Mouse (Mus musculus): Measurements from ENCODE around the gene Fggy.

The Fggy gene

GRCm38 (mm10) chr4:95666896-95667295, 109.6 kb downstream of the Fggy start:
- DNase-seq, result no peak

DNA sequence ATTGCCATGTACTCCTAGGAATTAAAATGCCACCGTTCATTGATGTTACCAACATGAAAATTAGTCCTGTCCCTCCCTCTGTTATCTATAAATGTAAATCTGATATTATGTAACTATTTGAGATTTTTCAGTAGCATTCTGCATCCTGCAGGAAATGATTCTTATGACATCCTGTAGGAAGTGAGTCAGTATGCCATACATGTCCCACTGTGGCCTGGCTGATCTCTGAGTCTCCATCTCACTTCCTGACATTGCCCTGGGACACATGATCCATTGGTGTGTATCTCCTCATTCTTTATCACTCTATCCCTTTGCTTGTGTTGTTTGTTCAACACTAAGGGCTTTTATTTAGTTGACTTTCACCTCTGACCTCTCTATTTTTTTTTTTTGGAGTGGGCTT, 110.3 kb downstream of the Fggy start:
- no peak for DNase-seq

DNA sequence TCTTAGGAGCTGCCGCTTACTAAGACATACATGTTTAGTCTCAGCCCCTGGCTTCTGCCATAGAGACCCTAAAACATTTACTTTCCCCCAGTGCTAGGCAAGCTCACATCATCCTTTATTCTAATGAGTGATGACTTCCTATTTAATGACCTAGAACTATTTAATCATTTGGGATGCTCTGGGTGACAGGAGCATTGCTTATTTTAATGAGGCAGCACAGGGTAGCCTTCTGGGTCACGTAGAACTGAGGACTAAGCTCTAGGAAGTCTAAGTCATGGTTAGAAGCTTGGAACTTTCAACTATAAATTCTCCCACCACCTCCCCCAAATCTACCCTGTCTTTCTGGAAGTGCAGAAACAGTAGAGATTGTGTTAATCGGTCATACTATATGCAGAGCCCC, 111.2 kb downstream of the Fggy start:
- DNase-seq, result no peak

DNA sequence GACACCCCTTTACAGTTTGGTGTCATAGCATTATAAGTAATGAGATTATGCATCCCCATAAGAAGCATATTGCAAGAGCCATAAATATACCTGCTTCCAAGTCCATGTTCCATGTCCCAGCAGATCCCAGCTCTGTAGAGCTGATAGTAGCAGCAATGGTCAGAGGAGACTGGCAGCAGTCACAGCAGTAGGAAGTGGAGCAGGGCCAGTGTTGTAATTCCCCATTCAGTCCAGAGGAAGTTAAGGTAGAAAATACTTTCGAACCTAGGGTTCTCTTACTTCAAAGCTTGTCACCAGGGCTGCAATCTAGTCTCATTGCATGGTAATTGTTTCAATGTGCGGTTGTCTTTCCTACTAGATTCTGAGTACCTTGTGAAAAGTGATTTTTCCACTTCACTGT, 112.0 kb downstream of the Fggy start:
- DNase-seq, result no peak

GRCm38 (mm10) chr4:95670559-95670958, 113.3 kb downstream of the Fggy start:
- no peak for DNase-seq

- no peak for DNase-seq
Measured at GRCm38 (mm10) chr4:95672039-95672438, 114.7 kb downstream of the Fggy start.

DNA sequence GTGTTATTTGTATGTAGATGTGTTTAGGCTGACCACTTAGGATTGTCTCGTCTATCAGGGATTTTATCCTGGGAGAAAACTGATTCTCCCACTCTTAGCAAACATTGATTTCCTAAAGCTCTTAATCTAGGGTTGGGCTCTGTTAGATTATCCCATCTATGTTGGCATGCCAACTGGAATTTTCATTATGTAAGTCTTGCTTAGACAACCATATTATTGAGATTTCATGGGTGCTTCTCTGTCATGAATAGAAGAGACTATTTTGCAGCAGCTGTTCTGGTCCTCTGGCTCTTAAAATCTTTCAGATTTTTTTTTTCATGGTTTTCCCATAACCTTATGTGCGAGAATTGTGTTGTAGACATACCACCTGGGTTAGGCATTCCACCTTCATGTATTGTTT, 119.1 kb downstream of the Fggy start:
- no peak for DNase-seq

DNA sequence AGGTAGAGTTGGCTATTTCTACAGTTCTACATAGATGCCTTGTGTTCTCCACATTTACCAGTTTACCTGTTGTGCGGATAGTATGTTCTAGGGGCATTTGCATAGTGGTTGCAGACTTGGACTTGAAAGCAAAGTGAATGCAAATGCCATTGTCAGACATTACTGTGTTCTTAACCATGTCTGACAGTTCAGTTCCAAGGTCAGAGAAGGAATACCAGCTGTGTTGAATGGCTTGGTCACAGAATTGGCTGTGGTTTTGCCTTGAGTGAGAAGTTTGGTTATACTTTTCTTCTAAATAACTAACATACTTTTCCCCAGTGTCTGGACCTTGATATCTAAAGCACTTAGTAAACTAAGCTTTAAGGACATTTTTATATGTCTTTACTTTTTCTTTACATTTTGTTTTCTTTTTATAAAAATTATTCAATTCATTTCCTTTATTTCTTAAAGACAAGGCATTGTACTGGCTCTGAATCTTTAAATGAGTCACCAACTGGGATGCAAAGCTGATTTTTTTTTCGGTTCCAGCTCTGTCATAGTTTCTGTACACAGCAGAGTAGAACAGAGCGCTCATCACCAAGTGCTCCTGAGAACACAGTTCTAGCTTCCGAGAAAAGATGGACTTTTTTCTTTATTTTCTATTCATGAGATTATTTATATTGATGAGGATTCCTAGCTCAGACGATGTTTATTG, 123.6 kb downstream of the Fggy start:
- DNase-seq, result no peak

DNA sequence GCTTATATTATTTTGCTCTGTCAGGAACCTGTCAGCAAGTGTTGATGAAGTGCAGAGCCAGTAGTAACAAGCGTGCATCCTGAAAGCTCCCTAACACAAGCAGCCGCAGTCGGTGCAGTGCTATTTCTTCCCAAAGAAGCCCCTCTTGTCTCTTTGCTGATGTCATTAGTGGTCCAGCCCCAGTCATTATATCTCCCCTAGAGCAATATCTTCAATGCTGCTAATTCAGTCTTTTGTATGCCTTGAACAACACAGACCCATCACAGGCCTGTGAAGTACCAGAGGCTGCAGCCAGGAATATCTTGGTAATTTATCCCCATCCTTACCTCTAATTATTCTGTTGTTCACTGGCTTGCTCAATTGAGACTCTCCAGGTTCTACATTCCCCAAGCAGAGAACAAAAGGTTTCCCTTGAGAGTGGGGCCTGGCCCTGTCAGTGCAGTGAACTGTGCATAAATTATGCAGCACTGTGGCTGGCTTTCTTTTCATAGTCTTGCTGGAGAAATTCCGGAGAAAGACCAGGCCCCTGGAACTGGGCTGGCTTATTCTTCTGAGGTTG, 127.3 kb downstream of the Fggy start:
- no peak for DNase-seq

- DNase-seq, result no peak
Measured at GRCm38 (mm10) chr4:95686775-95687174, 129.5 kb downstream of the Fggy start.

DNA sequence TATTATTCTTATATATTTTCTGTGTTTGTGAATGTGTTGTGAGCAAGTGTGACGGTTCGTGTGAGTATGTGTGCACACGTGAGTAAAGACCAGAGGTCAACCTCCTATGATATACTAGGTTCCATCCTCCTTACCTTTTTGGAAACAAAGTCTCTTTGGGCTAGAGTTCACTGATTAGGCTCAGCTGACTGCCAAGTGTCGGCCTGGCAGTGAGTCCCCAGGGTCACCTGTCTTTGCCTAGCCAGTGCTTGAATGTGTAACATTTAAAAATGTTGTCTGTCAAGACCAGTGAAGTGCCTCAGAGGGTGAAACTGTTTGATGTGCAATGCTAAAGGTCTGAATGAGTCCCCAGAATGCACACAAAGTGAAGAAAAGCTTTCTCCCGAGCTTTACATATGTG, 130.0 kb downstream of the Fggy start:
- DNase-seq, result no peak

GRCm38 (mm10) chr4:95688159-95688558, 130.9 kb downstream of the Fggy start:
- DNase-seq, result no peak

- DNase-seq, result no peak
Measured at GRCm38 (mm10) chr4:95700366-95700765, 143.1 kb downstream of the Fggy start.

- no peak for DNase-seq
Measured at GRCm38 (mm10) chr4:95707941-95708897, 150.9 kb downstream of the Fggy start.

DNA sequence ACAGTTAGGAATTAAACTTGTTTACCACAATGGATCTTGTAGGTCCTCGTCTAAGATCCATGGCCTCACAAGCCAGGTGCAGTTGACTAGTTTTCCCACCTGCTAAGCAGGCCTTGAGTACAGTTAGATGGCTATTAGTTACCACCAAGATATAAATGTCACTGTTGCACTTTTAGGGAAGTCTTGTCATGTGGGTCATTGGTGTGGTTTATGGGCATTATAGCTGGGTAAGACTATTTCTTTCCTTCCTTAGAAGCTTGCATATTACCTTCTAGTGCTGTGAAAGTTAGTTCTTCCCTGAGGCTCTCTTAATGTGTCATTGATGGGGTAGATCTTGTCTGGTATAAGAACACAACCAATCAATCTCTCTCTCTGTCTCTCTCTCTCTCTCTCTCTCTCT, 152.4 kb downstream of the Fggy start:
- DNase-seq, result no peak

DNA sequence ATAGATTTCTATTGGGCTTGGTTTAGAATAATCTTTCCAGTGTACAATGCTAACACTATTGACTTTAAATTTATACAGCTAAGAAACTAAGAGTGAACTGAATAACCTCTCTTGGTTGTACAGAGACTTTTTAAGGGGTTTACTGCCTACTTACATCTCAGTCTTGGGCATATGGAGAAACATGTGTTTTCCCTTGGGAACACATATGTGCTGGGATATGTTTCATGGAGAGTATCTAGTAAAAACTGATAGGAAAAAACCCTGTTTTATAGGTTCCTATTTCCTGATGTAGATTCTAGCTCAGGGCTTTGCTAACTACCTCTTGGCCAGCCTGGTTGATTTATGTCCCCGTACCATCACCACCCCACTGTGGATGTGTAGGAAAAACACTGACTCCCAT, 155.5 kb downstream of the Fggy start:
- no peak for DNase-seq

DNA sequence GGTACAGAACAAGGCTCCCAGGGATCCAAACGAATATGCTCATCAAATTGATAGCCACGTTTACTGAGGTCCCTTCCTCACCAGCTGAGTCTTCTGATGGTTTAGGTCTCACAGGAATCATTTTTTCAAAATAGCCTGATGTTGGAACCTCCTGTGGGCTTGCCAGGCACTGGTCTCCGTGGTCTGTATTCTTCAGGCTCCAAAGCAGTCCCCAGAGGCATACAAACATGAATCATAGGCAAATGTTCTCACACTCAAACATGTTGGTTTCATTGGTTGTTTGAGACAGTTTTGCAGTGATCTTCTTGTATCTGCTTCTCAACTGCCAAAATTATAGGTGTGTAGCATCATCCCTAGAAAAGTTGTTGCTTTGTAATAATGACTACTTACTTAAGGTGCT, 156.0 kb downstream of the Fggy start:
- no peak for DNase-seq

DNA sequence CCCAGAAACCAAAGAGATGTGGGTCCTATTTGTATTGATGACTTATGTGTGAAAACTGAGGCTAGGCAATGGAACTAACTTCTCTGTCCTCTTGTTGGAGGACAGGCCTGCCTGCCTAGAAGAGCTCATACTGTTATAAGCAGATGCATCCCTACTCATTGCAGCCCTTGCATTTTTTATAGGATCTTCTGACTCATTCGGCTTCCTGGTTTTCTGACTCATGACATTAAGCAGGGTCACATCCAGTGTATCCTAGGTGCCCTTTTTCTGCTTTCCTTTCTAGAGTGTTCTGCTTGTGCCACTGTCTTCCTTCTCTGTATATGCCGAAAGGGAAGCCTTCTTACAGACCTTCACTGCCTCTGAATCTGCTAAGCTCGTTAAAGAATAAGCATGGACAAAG, 158.8 kb downstream of the Fggy start:
- no peak for DNase-seq

DNA sequence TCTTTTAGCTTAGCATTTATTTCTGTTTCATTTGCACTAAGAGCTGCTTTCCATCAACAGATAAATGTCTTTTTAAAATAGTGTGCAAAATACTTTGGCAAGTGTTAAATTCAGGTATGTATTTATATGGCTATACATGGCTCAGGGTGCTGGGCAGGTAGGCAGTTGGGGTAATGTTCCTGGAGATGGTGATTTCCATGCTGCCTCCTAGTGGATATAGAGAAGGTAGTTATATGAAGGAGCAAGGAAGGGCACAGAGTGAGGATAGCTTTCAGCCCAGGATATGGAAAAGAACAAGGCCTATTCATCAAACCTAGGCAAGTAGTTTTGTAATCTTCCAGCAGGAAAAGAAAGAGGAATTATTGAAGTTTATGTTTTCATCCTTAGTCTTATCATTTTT, 166.3 kb downstream of the Fggy start:
- DNase-seq, result no peak

DNA sequence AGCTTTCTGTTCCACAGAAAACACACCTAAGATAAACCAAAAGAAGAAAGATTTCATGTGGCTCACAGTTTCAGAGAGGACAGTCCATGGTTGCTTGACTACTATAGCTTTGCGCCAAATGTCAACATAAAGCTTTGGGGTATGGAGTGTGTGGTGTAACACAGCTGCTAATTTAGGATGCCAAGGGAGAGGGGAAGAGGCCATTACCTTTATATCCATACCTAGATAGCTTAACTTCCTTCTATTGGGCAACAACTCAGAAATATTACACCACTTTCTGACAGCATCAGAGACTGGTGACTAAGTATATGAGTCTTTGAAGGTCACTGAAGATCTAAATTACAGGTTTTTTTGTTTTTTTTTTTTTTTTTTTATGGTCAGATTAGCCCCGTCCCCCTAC, 169.1 kb downstream of the Fggy start:
- no peak for DNase-seq

DNA sequence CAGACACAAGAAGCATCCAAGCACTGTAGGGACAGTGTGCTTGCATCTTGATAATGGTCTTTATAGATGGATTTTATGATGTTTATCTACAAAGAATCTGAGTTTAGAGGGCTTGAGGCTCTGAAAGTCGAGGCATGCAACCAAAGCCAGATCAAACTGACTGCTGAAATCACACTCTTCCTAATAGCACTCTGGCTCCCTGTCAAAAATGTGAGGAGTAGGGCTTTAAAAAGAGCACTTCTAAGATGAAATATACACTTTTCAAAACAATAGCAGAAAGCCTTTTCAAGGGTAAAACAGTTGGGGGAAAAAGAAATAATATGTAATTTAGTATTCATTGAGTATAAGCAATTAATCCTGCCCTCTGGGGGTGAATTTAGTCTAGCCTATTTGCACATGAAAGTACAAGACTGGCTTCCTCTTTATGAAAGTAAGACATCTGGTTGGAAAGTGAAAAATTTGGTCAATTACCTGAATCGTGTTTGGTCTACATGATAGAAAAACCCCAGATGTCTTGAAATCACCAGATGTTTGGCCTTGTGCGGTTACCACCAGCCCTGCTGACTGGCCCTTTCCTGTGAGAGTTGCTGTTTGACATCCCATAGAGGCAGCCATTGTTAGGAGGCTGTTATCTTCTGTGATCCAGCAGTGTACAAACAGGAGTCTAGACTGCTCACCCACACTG, 172.0 kb downstream of the Fggy start:
- DNase-seq, result no peak

DNA sequence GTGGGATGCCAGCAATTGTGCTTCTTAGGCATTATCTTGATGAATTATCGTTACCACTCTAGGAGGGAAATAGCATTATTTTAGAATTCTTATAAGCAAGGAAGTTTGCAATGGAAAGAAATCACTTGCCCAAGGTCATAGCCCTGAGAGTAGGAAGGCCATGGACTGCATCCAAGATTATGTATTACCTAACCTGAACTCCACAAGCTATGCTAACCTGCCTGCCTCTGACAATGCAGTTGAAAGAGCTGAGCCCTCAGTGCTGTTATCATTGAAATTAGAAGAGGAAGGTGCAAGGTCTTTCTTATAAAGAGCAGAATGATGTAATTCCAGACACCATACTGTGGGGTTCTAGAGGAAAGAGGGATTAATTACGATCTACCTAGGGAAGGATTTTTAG, 173.8 kb downstream of the Fggy start:
- DNase-seq, result no peak

All from B cell, adult 2 months (primary cell).